Comparison of ENCODE assay signal across 17 mouse cellular contexts in genomic region chr2:73788395-73788794, GRCm38 (mm10). TPM values are rescaled to one million over a fixed set of nuclear protein-coding genes. Genes with fewer than 3 reads are reported as not detected.
"Had no signal": no experiment of that assay in that cellular context is flagged by ENCODE, and none has a peak within 500 bp of the region (broad histone marks: within the 10 kb centered on the region; RNA-seq: fewer than 3 reads in every experiment).

No protein-coding gene starts in this region.

- H3K4me1 ChIP-seq: neural tube, embryonic 15.5 days; stomach, embryonic 15.5 days had no signal

- H3K36me3 ChIP-seq: neural tube, embryonic 13.5 days; neural tube, embryonic 15.5 days; stomach, embryonic 15.5 days had no signal

- H3K27ac ChIP-seq: neural tube, embryonic 13.5 days; neural tube, embryonic 15.5 days; stomach, embryonic 15.5 days; stomach, postnatal 0 days had no signal

- DNase-seq: retina, postnatal 1 day; right cerebral cortex, adult 18-20 months; right cerebral cortex, postnatal 14 days; right cerebral cortex, postnatal 25 days; right cerebral cortex, postnatal 4 days; spleen, adult 18-20 months; thymus, adult 18-20 months; thymus, adult 2 months; thymus, postnatal 14 days; thymus, postnatal 25 days; thymus, postnatal 36 days; thymus, postnatal 4 days had no signal

- H3K4me3 ChIP-seq: neural tube, embryonic 13.5 days; neural tube, embryonic 15.5 days; stomach, embryonic 15.5 days had no signal

- H3K27me3 ChIP-seq: neural tube, embryonic 13.5 days; neural tube, embryonic 15.5 days; stomach, embryonic 15.5 days had no signal

- H3K9me3 ChIP-seq: neural tube, embryonic 13.5 days; neural tube, embryonic 15.5 days; stomach, embryonic 15.5 days had no signal

RNA-seq across cellular contexts. Expression of gene Chn1, which starts 13.2 kb away (rescaled TPM):
- total RNA-seq: neutrophil, adult 5-6 weeks had no signal
